Mouse (Mus musculus) lung, postnatal 0 days (tissue): ENCODE results near the gene Jpt1.
"Not testable (repeated sequence)": the region's sequence is repeated elsewhere in the genome, so short reads cannot be mapped to it uniquely, and the experiment has no call there.

Experiments
- CTCF ChIP-seq: IDR thresholded peaks from 2 replicates; pipeline ENCODE4 v1.5.1; 2016; ENCODE audit warnings: antibody characterized with exemption, mild to moderate bottlenecking
- EP300 ChIP-seq: IDR thresholded peaks from 2 replicates; pipeline ENCODE4 v1.6.1; 2016; ENCODE audit warnings: antibody characterized with exemption, mild to moderate bottlenecking, control low read depth

GRCm38 (mm10) chr11:115496559-115496958 is 17.6 kb downstream of the Jpt1 start:
- not testable (repeated sequence) for TF ChIP-seq CTCF, EP300
